Mouse (Mus musculus): Measurements from ENCODE around the gene Uckl1. TPM values are rescaled to one million over a fixed set of nuclear protein-coding genes. Genes with fewer than 3 reads are reported as not detected.
A peak's percentile ranks its signal among the peaks of the same experiment; 100 is the strongest.

The Uckl1 gene
- polyA plus RNA-seq, 1 experiment from 2014 or later = 43.5 TPM

DNA sequence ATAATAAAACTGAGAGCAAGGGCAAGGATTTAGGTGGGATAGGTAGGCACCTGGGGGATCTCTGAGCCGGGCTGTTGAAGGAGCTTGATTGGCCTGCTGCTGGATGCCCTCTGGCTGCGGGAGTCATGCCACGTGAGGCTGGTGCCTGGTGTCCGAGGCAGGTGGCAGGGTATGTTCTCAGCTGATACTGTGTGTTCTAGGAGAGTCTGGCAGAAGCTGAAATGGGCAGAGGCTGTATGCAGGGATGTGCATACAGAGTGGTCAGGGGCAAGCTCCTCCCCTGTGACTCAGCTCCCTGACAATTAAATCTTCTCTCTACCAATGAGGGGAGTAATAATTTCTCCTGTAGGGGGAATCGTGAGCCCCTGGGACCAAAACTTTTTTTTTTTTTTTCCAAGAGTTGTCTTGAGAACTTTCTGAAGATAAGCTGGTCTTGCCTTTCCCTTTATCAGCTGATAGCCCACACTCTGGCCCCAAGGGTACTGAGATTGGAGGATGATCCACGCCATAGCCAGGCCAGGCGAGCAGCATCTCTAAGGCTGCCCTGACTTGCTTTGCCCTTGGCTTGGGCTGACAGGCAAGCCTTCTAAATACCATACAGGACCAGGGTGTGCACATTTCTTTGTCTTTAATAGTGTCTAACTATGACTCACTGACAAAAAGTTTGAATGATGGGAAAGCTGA, 12.8 kb upstream of the Uckl1 start:
- Histone ChIP-seq H3K36me3 (no peaks in the 10 kb centered on the region), H3K4me3 (no peak overlapping the region), H3K27ac (no peak overlapping the region), H3K9ac (no peak overlapping the region), H3K27me3 (peaks cover 30% of the 10 kb centered on the region), H3K4me2 (replicated peaks) (no peak overlapping the region), H3K4me1 (peaks cover 23% of the 10 kb centered on the region), H3K9me3 (no peaks in the 10 kb centered on the region)
- WGBS = 76% methylated on average over 7 of the region's 7 CpGs
- ATAC-seq (ENCODE audit: low FRiP score, low read depth) = no peak

- Histone ChIP-seq H3K4me3 (no peak overlapping the region), H3K4me2 (replicated peaks) (no peak overlapping the region), H3K27ac (no peak overlapping the region), H3K9me3 (no peaks in the 10 kb centered on the region), H3K27me3 (peaks cover 30% of the 10 kb centered on the region), H3K9ac (no peak overlapping the region), H3K4me1 (peaks cover 20% of the 10 kb centered on the region), H3K36me3 (no peaks in the 10 kb centered on the region)
- ATAC-seq (ENCODE audit: low FRiP score, low read depth) = no peak
- WGBS = 43% methylated on average over 6 of the region's 6 CpGs
Measured at GRCm38 (mm10) chr2:181596221-181596960, 11.7 kb upstream of the Uckl1 start.

- Histone ChIP-seq H3K27ac (no peak overlapping the region), H3K4me3 (no peak overlapping the region), H3K4me1 (peaks cover 23% of the 10 kb centered on the region), H3K9ac (no peak overlapping the region), H3K27me3 (peaks cover 25% of the 10 kb centered on the region), H3K36me3 (peaks cover 8% of the 10 kb centered on the region), H3K4me2 (replicated peaks) (no peak overlapping the region), H3K9me3 (no peaks in the 10 kb centered on the region)
- WGBS = 75% methylated on average over 4 of the region's 4 CpGs
- no peak for ATAC-seq (ENCODE audit: low FRiP score, low read depth)
Measured at GRCm38 (mm10) chr2:181594946-181595696, 10.4 kb upstream of the Uckl1 start.

- Histone ChIP-seq H3K27ac (no peak overlapping the region), H3K9me3 (no peaks in the 10 kb centered on the region)
- ATAC-seq (ENCODE audit: low FRiP score, low read depth) = no peak
Measured at GRCm38 (mm10) chr2:181593937-181594336, 9.2 kb upstream of the Uckl1 start.

DNA sequence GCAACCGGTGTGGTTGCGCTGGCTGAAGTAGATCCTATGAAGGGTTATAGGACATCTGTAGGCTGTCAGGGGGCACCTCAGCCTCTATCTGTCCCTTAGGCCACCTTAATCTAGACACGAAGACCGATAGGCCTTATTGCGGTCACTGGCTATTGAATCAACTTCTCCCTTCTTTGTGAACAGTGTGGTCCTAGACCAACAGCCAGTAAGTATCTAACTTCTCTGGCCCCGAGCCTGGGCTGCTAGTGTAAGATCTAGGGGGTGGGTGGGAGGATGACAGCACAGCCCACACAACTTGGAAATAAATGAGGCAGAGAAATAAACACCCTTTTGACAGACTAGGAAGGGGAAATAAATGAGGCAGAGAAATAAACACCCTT, 8.3 kb upstream of the Uckl1 start:
- Histone ChIP-seq H3K9ac (peak overlapping the region; percentile 91), H3K36me3 (peaks cover 28% of the 10 kb centered on the region), H3K9me3 (no peaks in the 10 kb centered on the region), H3K4me1 (peaks cover 19% of the 10 kb centered on the region), H3K27me3 (peaks cover 7% of the 10 kb centered on the region), H3K4me3 (peak overlapping the region; percentile 96), H3K27ac (peak overlapping the region; percentile 69), H3K4me2 (replicated peaks) (peak overlapping the region; percentile 90)
- peak; percentile 9; the same call in 1 of the 2 replicates for ATAC-seq (ENCODE audit: low FRiP score, low read depth)
- 4% methylated on average over 6 of the region's 6 CpGs for WGBS

More at GRCm38 (mm10) chr2:181593937-181594336, 9.2 kb upstream of the Uckl1 start:
- Histone ChIP-seq H3K36me3 (peaks cover 19% of the 10 kb centered on the region), H3K27me3 (peaks cover 16% of the 10 kb centered on the region), H3K4me3 (no peak overlapping the region), H3K4me2 (replicated peaks) (no peak overlapping the region), H3K9ac (no peak overlapping the region), H3K4me1 (peaks cover 19% of the 10 kb centered on the region)

DNA sequence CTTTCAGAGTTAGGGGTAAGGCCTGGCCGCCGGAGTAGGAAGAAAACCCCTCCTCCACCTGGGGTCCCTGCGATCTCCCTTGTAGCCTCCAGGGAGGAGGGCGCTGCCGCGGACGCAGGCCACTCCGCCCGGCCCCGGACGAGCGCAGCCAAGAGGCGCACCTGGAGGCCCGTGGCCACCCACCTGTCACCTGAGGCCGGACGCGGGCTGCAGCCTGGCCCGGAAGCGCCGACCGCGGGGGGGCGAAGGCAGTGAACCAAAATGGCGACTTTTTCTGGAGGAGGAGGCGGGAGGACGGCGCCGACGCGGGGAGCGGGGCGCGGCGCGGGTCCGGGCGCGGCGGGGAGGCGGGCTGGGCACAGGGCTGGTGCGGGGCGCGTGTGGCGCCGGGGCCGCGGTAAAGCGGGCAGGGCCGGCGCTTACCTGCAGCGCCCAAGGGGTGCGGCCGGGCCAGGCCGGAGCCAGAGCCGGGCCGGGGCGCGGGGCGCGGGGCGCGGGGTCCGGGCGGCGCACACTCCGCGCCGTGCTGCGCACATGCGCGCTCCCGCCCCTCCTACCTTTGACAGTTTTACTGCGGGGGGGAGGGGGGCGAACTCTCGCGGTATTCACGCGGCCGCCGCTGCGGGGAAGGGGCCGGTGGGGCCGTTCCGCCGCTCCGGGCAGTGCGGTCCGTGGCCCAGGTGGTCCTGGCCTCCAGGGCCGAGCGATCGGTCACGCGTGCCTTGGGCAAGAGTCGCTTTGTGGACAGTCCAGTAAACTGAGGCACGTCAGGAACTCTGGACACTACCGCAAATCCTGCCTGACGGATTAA, 7.7 kb upstream of the Uckl1 start, which contains the start of gene Zfp512b:
Zfp512b (minus strand) TSS at position 573 of the 811 bp plus-strand sequence.
- no peaks in the 10 kb centered on the region for H3K9me3 ChIP-seq
- H3K4me2 ChIP-seq (replicated peaks) = peak within 1 kb of the TSS; percentile 90
- H3K4me3 ChIP-seq = peak within 1 kb of the TSS; percentile 96
- H3K4me1 ChIP-seq = peaks cover 19% of the 10 kb centered on the region
- peak within 1 kb of the TSS; percentile 69 for H3K27ac ChIP-seq
- WGBS = under 1% methylated on average over 70 of the region's 97 CpGs
- H3K36me3 ChIP-seq = peaks cover 34% of the 10 kb centered on the region
- ATAC-seq (ENCODE audit: low FRiP score, low read depth) = peak; percentile 91
- 0 out of 2 replicates have a peak, but pooled peaks cover 2% of the 10 kb centered on the region for H3K27me3 ChIP-seq
- H3K9ac ChIP-seq = peak within 1 kb of the TSS; percentile 91

DNA sequence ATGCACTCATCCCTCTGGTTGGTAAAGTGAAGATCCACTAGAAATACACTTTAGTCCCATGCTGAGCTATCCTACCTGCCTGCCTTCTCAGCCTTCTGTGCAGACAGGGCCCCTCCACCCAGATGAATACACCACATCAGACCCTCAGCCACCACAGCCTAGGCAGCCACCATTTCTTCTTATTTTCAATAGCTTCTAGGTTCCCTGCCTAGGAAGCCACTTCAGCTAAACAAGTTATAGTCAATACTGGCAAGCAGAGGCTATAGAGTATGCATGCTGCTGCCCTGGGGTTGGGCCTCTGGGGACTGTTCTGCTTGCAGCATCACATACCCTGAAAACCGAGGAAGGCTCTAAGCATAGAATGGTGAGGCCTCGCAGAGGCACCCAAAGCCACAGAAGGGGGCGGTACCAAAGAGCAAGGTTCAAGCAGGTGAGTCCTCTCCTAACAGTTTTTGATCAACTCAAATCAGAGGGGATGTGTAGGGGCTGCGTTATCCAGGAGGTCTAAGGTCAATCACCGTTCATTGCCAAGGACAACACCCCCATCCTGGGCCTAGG, 6.9 kb upstream of the Uckl1 start, which contains the start of gene Prpf6:
Prpf6 (plus strand) TSS at position 341 of the 558 bp plus-strand sequence.
- Histone ChIP-seq H3K4me2 (replicated peaks) (peak within 1 kb of the TSS; percentile 90), H3K27me3 (no peaks in the 10 kb centered on the region), H3K9ac (peak within 1 kb of the TSS; percentile 91), H3K4me3 (peak within 1 kb of the TSS; percentile 96), H3K9me3 (no peaks in the 10 kb centered on the region), H3K36me3 (peaks cover 43% of the 10 kb centered on the region), H3K27ac (peak within 1 kb of the TSS; percentile 69), H3K4me1 (peaks cover 19% of the 10 kb centered on the region)
- ATAC-seq (ENCODE audit: low FRiP score, low read depth) = no peak
- 19% methylated on average over 5 of the region's 5 CpGs for WGBS

DNA sequence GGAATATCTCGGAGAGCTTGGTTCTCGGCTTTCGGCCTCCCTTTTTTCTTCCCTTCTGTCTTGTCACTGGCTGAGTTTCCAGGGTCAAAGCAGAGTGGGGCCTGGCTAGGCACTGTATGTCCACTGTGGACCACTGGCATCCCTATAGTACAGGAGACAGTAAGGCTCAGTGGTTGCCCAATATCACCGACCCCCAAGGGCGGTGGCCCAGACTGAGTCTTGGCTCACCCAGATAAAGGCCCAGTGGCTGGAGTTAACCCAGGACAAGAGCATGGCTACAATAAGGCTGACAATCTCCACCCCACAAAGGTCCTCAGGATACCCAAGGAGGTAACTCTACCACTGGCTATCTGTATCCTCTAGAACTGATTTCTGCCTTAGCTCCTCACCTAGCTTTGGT, 5.8 kb upstream of the Uckl1 start:
- Histone ChIP-seq H3K4me2 (replicated peaks) (peak overlapping the region; percentile 90; the same call in 1 of the 2 replicates), H3K9ac (no peak overlapping the region), H3K4me1 (peaks cover 19% of the 10 kb centered on the region), H3K4me3 (no peak overlapping the region), H3K27me3 (no peaks in the 10 kb centered on the region), H3K36me3 (peaks cover 54% of the 10 kb centered on the region), H3K27ac (no peak overlapping the region), H3K9me3 (no peaks in the 10 kb centered on the region)
- ATAC-seq (ENCODE audit: low FRiP score, low read depth) = no peak
- WGBS = 96% methylated on average over 5 of the region's 5 CpGs

DNA sequence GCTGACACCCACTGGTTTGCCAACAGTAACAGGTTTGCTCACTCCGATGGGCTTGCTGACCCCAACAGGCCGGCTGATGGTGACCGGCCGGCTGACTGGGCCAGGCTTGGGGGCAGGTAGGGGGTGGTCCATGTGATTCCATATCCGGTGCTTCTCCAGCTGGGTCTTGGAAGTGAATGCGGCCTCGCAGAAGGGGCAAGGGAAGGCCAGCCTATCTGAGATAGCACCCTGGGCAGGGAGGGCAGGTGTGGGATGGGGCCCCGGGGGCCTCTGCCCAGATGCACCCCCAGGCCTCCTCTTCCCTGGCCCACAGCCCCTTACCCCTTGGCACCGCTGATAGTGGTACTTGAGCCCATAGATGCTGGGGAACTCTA, 5.0 kb upstream of the Uckl1 start:
- Histone ChIP-seq H3K27ac (no peak overlapping the region), H3K9me3 (no peaks in the 10 kb centered on the region), H3K9ac (no peak overlapping the region), H3K36me3 (peaks cover 62% of the 10 kb centered on the region), H3K4me1 (peaks cover 19% of the 10 kb centered on the region), H3K4me3 (no peak overlapping the region), H3K27me3 (no peaks in the 10 kb centered on the region), H3K4me2 (replicated peaks) (no peak overlapping the region)
- ATAC-seq (ENCODE audit: low FRiP score, low read depth) = no peak
- WGBS = 94% methylated on average over 9 of the region's 9 CpGs

GRCm38 (mm10) chr2:181589011-181589731, 4.5 kb upstream of the Uckl1 start:
- no peak overlapping the region for H3K4me2 ChIP-seq (replicated peaks)
- no peak overlapping the region for H3K27ac ChIP-seq
- H3K9ac ChIP-seq = no peak overlapping the region
- ATAC-seq (ENCODE audit: low FRiP score, low read depth) = no peak
- H3K4me3 ChIP-seq = no peak overlapping the region
- peaks cover 67% of the 10 kb centered on the region for H3K36me3 ChIP-seq
- no peaks in the 10 kb centered on the region for H3K9me3 ChIP-seq
- H3K27me3 ChIP-seq = no peaks in the 10 kb centered on the region
- WGBS = 94% methylated on average over 10 of the region's 10 CpGs
- H3K4me1 ChIP-seq = peaks cover 19% of the 10 kb centered on the region

All from limb, embryonic 13.5 days (tissue).